Mouse (Mus musculus) embryonic facial prominence, embryonic 15.5 days (tissue): ENCODE measurements around the gene Islr2. TPM values are rescaled to one million over a fixed set of nuclear protein-coding genes. Genes with fewer than 3 reads are reported as not detected.

Source experiments
- ATAC-seq: fragments of 200-750 bp; cut with Nextera tagmentation; 2 replicates; pipeline ENCODE4 v1.8.0; 2017; ENCODE audit warnings: low read depth, moderate TSS enrichment; ENCODE audit not compliant: insufficient number of reproducible peaks, low FRiP score, low TSS enrichment
- H3K27ac ChIP-seq: fragments of 300-500 bp; sonication (generic); replicated peaks from 2 replicates; pipeline ENCODE4 v1.5.1; 2015; ENCODE audit warnings: mild to moderate bottlenecking, inconsistent platforms
- H3K27me3 ChIP-seq: fragments of 300-500 bp; sonication (generic); 2 replicates; pipeline ENCODE4 v1.6.1; 2015; ENCODE audit warnings: inconsistent platforms
- H3K36me3 ChIP-seq: fragments of 300-500 bp; sonication (generic); 2 replicates; pipeline ENCODE4 v1.6.1; 2015; ENCODE audit warnings: mild to moderate bottlenecking, inconsistent platforms
- H3K4me1 ChIP-seq: fragments of 300-500 bp; sonication (generic); 2 replicates; pipeline ENCODE4 v1.6.1; 2015; ENCODE audit warnings: inconsistent platforms
- H3K4me2 ChIP-seq: fragments of 300-500 bp; sonication (generic); replicated peaks from 2 replicates; pipeline ENCODE4 v1.6.1; 2015; ENCODE audit warnings: mild to moderate bottlenecking, inconsistent platforms
- H3K4me3 ChIP-seq: fragments of 300-500 bp; sonication (generic); replicated peaks from 2 replicates; pipeline ENCODE4 v1.5.1; 2015; ENCODE audit warnings: mild to moderate bottlenecking, inconsistent platforms
- H3K9ac ChIP-seq: fragments of 300-500 bp; sonication (generic); 2 replicates; pipeline ENCODE4 v1.6.1; 2015; ENCODE audit warnings: inconsistent platforms
- H3K9me3 ChIP-seq: fragments of 300-500 bp; sonication (generic); replicated peaks from 2 replicates; pipeline ENCODE4 v1.6.1; 2016; ENCODE audit warnings: inconsistent platforms
- WGBS: fragments of 180-500 bp; shearing (Covaris S2); methylation state at CpG from one replicate; pipeline ENCODE4 v1.1.7; 2015; 5-methylcytosine and 5-hydroxymethylcytosine counted together
- polyA plus RNA-seq: library from polyadenylated mRNA; unstranded; fragments of >200 nt; fragmentation: Nextera tagmentation; extraction: Ambion mirVana; gene quantifications from 2 replicates; pipeline ENCODE4 v1.2.1, GENCODE M21; 2015

Gene Islr2
- polyA plus RNA-seq, 1 experiment from 2014 or later: 0.80 TPM

DNA sequence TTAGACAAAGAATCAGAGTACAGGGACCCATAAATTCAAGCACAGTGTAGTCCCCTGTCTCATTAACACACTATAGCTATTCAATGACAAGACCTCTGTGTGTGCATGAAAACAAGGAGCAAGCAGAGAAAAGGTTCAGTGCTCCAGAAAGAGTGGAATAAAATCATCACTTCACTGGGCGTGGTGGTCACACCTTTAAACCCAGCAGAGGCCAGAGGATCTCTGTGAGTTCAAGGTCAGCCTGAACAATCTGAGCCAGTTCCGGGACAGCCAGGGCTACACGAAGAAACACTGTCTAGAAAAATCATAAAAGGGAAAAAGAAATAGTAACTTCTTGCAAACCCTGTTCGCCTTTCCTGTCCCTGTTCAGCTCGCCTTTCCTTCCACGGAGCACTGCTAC, 39.6 kb upstream of the Islr2 start:
- Histone ChIP-seq H3K4me2 (no peak overlapping the region), H3K27me3 (no peaks in the 10 kb centered on the region), H3K9me3 (no peaks in the 10 kb centered on the region), H3K4me3 (no peak overlapping the region), H3K4me1 (peaks cover 40% of the 10 kb centered on the region), H3K27ac (no peak overlapping the region), H3K36me3 (0 out of 2 replicates have a peak, but pooled peaks cover 6% of the 10 kb centered on the region), H3K9ac (no peak overlapping the region)
- no peak for ATAC-seq
- 87% methylated on average over 6 of the region's 6 CpGs for WGBS

- Histone ChIP-seq H3K9ac (no peak overlapping the region), H3K27ac (no peak overlapping the region), H3K4me2 (no peak overlapping the region), H3K4me3 (no peak overlapping the region), H3K4me1 (peaks cover 33% of the 10 kb centered on the region), H3K27me3 (no peaks in the 10 kb centered on the region), H3K36me3 (0 out of 2 replicates have a peak, but pooled peaks cover 6% of the 10 kb centered on the region), H3K9me3 (no peaks in the 10 kb centered on the region)
- no peak for ATAC-seq
- WGBS: 68% methylated on average over 5 of the region's 5 CpGs
Measured at GRCm38 (mm10) chr9:58242696-58243095, 38.6 kb upstream of the Islr2 start.

DNA sequence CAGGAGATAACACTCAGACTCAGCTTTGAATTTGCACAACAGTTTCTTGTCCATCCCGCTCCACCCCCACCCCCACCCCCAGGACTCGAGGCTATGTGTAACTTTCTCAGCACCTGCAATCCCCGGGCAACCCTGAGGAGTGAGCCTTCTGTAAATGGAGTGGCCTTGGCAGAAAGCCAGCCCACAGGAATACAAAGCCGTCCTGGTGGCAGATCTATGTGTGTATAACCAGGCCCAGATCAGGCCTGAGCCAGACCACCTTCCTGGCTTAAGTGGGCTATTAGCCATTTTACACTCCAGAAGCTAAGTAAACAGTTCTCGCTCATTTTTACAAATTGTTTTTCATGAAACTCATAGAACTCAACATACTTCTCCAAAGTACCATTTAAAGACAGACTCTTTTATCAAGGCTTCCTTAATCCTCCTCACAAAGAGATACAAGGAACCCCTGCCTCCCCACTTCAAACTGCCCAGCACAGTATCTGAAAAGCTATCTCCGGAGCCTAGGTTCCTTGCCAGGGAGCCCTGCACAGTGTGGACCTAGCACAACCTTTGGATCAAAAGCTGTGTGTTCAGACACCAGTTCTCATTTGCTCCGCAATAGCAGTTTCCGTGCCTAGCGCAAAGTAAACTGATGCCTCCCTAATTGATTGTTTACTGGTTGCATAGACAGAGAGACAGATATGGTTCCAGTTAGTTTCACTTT, 37.8 kb upstream of the Islr2 start:
- H3K9ac ChIP-seq: no peak overlapping the region
- 0 out of 2 replicates have a peak, but pooled peaks cover 6% of the 10 kb centered on the region for H3K36me3 ChIP-seq
- H3K4me1 ChIP-seq: peaks cover 25% of the 10 kb centered on the region
- no peaks in the 10 kb centered on the region for H3K9me3 ChIP-seq
- no peak overlapping the region for H3K4me2 ChIP-seq
- no peak overlapping the region for H3K27ac ChIP-seq
- WGBS: 46% methylated on average over 9 of the region's 9 CpGs
- no peaks in the 10 kb centered on the region for H3K27me3 ChIP-seq
- peak; percentile 43; the same call in 1 of the 2 replicates for ATAC-seq
- H3K4me3 ChIP-seq: no peak overlapping the region

GRCm38 (mm10) chr9:58234502-58235015, 30.4 kb upstream of the Islr2 start:
- H3K36me3 ChIP-seq: peaks cover 40% of the 10 kb centered on the region
- no peak for ATAC-seq
- no peak overlapping the region for H3K9ac ChIP-seq
- H3K4me2 ChIP-seq: no peak overlapping the region
- H3K4me1 ChIP-seq: no peaks in the 10 kb centered on the region
- H3K27me3 ChIP-seq: no peaks in the 10 kb centered on the region
- H3K4me3 ChIP-seq: no peak overlapping the region
- H3K27ac ChIP-seq: no peak overlapping the region
- WGBS: 96% methylated on average over 28 of the region's 28 CpGs
- no peaks in the 10 kb centered on the region for H3K9me3 ChIP-seq

GRCm38 (mm10) chr9:58232374-58232773, 28.3 kb upstream of the Islr2 start:
- no peak overlapping the region; the same call in 1 of the 2 replicates for H3K27ac ChIP-seq

DNA sequence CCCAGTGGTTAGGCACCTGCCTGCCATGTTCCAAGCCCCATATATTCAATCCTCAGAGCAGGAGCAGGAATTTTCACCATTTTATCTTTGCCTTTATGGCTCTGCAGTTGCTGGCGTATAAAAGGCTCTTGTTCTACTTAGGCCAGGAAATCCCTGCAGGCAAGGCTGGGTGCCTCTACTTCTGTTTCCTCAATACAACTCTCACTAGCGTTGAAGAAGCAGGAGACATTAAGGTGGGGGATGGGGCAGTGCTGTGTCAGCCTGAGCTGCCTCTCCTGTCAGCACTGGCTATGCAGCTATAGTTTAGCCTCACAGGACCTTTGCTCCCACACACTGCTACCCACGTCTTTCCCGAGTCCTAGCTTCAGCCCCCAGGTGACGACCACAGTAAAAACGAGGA, 27.6 kb upstream of the Islr2 start:
- Histone ChIP-seq H3K4me3 (no peak overlapping the region), H3K9me3 (no peaks in the 10 kb centered on the region), H3K27ac (no peak overlapping the region), H3K4me2 (no peak overlapping the region), H3K36me3 (peaks cover 59% of the 10 kb centered on the region), H3K9ac (no peak overlapping the region), H3K27me3 (no peaks in the 10 kb centered on the region), H3K4me1 (no peaks in the 10 kb centered on the region)
- ATAC-seq: no peak
- WGBS: 51% methylated on average over 6 of the region's 6 CpGs

More at GRCm38 (mm10) chr9:58232374-58232773, 28.3 kb upstream of the Islr2 start:
- Histone ChIP-seq H3K9me3 (no peaks in the 10 kb centered on the region), H3K4me1 (no peaks in the 10 kb centered on the region), H3K36me3 (peaks cover 59% of the 10 kb centered on the region), H3K4me2 (no peak overlapping the region), H3K9ac (no peak overlapping the region), H3K27me3 (no peaks in the 10 kb centered on the region), H3K4me3 (no peak overlapping the region)
- 44% methylated on average over 5 of the region's 5 CpGs for WGBS
- ATAC-seq: no peak

- Histone ChIP-seq H3K4me3 (no peak overlapping the region), H3K27me3 (no peaks in the 10 kb centered on the region), H3K4me1 (no peaks in the 10 kb centered on the region), H3K27ac (no peak overlapping the region), H3K9me3 (no peaks in the 10 kb centered on the region), H3K9ac (no peak overlapping the region), H3K36me3 (peaks cover 56% of the 10 kb centered on the region), H3K4me2 (no peak overlapping the region)
- ATAC-seq: no peak
- WGBS: 93% methylated on average over 9 of the region's 9 CpGs
Measured at GRCm38 (mm10) chr9:58228777-58229466, 24.8 kb upstream of the Islr2 start.

DNA sequence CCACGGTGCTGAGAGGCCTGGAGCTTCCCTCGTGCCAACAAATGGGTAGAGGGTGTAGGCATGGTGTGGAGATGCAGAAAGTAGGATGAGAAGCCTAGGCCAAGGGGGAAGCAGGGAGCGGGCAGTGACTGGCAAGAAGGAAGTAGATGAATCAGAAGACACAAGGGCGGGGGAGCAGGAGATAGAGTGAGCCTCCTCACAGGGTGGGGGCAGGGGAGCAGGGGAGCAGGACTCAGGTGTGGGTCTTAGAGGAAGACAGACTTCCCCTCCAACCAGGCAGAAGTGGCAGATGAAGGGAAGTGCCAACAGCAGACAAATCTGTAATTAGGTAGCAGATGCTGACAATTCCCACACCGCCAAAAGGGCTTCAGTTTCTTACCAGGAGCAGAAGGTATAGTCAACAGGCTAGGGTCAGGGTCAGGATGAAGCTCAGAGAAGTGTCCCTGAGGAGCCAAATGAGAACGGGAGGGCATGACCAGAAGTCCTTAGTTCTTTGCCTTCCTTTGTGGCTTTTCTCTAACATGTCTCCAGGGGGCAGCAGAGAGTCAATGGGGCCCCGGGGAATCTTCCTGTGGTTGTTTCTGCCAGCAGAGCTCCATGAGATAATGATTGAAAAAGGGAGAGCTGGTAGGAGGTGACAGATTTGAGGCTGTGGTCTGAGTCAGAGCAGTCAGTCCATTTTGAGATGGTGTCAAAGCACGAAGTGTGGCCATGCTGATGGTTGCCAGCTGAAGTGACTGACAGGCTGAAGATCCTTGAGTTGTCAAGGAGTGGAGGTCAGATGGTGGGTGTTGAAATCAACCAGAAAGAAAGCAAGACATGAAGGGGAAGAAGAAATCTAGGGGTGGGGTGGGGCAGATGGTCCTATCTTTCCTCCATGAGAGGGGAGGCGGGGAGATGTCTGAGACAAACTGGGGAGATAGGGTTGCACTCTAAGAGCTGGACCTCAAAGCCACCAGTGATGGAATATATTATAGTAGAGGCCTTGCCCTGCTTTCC, 22.1 kb upstream of the Islr2 start:
- H3K36me3 ChIP-seq: peaks cover 63% of the 10 kb centered on the region
- 66% methylated on average over 9 of the region's 9 CpGs for WGBS
- H3K27ac ChIP-seq: no peak overlapping the region
- no peaks in the 10 kb centered on the region for H3K27me3 ChIP-seq
- no peak overlapping the region for H3K4me2 ChIP-seq
- no peak overlapping the region for H3K9ac ChIP-seq
- no peaks in the 10 kb centered on the region for H3K9me3 ChIP-seq
- H3K4me1 ChIP-seq: no peaks in the 10 kb centered on the region
- ATAC-seq: no peak
- H3K4me3 ChIP-seq: no peak overlapping the region

GRCm38 (mm10) chr9:58224356-58224755, 20.2 kb upstream of the Islr2 start:
- H3K4me3 ChIP-seq: no peak overlapping the region
- H3K36me3 ChIP-seq: peaks cover 59% of the 10 kb centered on the region
- H3K9me3 ChIP-seq: no peaks in the 10 kb centered on the region
- H3K4me1 ChIP-seq: peaks cover 8% of the 10 kb centered on the region
- no peak overlapping the region for H3K9ac ChIP-seq
- H3K4me2 ChIP-seq: no peak overlapping the region
- WGBS: 76% methylated on average over 2 of the region's 2 CpGs
- no peak for ATAC-seq
- H3K27me3 ChIP-seq: no peaks in the 10 kb centered on the region
- no peak overlapping the region for H3K27ac ChIP-seq

GRCm38 (mm10) chr9:58220218-58220903, 16.2 kb upstream of the Islr2 start:
- Histone ChIP-seq H3K36me3 (peaks cover 39% of the 10 kb centered on the region), H3K4me1 (peaks cover 15% of the 10 kb centered on the region), H3K27ac (no peak overlapping the region), H3K27me3 (no peaks in the 10 kb centered on the region), H3K4me3 (no peak overlapping the region), H3K9me3 (no peaks in the 10 kb centered on the region), H3K4me2 (no peak overlapping the region), H3K9ac (no peak overlapping the region)
- no peak for ATAC-seq
- WGBS: 53% methylated on average over 24 of the region's 24 CpGs
